In the genomic region with DNA sequence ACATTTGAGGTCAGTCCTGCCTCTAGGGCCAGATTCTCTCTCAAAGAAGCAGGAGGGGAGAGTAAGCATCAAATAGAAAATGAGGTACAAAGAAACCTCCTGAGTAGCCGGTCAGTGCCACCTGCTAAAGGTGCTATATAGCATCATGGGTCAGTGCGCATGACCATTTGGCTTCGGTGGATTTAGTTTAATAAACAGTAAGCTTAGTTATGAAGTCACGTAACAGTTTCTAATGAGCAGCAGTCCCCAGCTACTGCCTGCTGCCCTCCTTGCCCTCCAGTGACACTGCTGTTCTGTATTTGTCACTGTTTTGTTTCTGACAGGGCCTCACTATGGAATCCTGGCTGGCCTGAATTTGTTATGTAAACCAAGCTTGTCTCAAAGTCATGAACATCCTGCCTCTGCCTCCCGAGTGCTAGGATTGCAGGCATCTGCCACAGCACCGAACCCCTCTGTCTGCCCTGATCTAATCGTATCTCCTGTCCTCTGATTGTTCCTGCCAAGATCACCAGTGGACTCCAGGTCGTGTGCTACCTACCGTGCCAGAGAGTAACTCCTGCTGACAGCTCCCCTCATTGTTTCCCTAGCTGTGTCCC, we compare ENCODE assay signal across 12 mouse cellular contexts. TPM values are rescaled to one million over a fixed set of nuclear protein-coding genes. Genes with fewer than 3 reads are reported as not detected.
DNase-seq lines count a peak whose midpoint lies in the region; ATAC-seq and TF ChIP-seq lines count a peak whose summit lies in the region.
"Had no signal": no experiment of that assay in that cellular context is flagged by ENCODE, and none has a peak within 500 bp of the region (broad histone marks: within the 10 kb centered on the region; RNA-seq: fewer than 3 reads in every experiment).

No protein-coding gene starts in this region.

- H3K36me3 ChIP-seq in intestine, postnatal 0 days (ENCODE audit: control insufficient read depth, insufficient read depth) = peaks cover 7% of the 10 kb centered on the region; the same call in 1 of the 2 replicates
- H3K36me3 ChIP-seq in intestine, embryonic 16.5 days (ENCODE audit: control insufficient read depth, insufficient read depth, low read length) = no peaks in the 10 kb centered on the region
- no peaks in the 10 kb centered on the region for H3K36me3 ChIP-seq in kidney, embryonic 16.5 days (ENCODE audit: insufficient read depth, low read length)
- H3K36me3 ChIP-seq: midbrain, embryonic 12.5 days had no signal

- no peaks in the 10 kb centered on the region; the same call in 1 of the 2 replicates for H3K4me1 ChIP-seq in intestine, postnatal 0 days (replicated peaks; ENCODE audit: control insufficient read depth, insufficient read depth, low read length)
- peaks cover 25% of the 10 kb centered on the region for H3K4me1 ChIP-seq in intestine, embryonic 16.5 days (ENCODE audit: control insufficient read depth, insufficient read depth, low read length)
- peaks cover 23% of the 10 kb centered on the region for H3K4me1 ChIP-seq in kidney, embryonic 16.5 days (ENCODE audit: insufficient read depth, low read length)
- H3K4me1 ChIP-seq: midbrain, embryonic 12.5 days had no signal

- H3K4me3 ChIP-seq in intestine, postnatal 0 days (ENCODE audit: low read depth, low read length) = no peak overlapping the region
- no peak overlapping the region for H3K4me3 ChIP-seq in intestine, embryonic 16.5 days (ENCODE audit: low read length)
- no peak overlapping the region for H3K4me3 ChIP-seq in kidney, embryonic 16.5 days (ENCODE audit: low read length)
- H3K4me3 ChIP-seq: midbrain, embryonic 12.5 days; neural tube, embryonic 13.5 days had no signal

- WGBS in intestine, postnatal 0 days = 64% methylated on average over 9 of the region's 9 CpGs
- 64% methylated on average over 9 of the region's 9 CpGs for WGBS in intestine, embryonic 16.5 days
- 69% methylated on average over 9 of the region's 9 CpGs for WGBS in kidney, embryonic 16.5 days

- peak; percentile 68 for DNase-seq in Muller cell, postnatal 12 days (ENCODE audit: inconsistent ontology term)
- peak; percentile 57 for DNase-seq in brain, adult 2 months (ENCODE audit: low read depth, low spot score)
- no peak for DNase-seq in layer of hippocampus, adult 18-20 months (ENCODE audit: low spot score in 2 of 2)

- no peak for TF ChIP-seq CTCF in intestine, postnatal 0 days (IDR thresholded peaks at IDR 0.05; ENCODE audit: low read depth)

- ATAC-seq in intestine, postnatal 0 days = no peak
- ATAC-seq in intestine, embryonic 16.5 days = no peak
- no peak for ATAC-seq in kidney, embryonic 16.5 days (ENCODE audit: low FRiP score, low TSS enrichment)
- no peak for ATAC-seq in erythroblast, adult 5-6 weeks (replicated peaks; ENCODE audit: low FRiP score, poor library complexity, severe bottlenecking)
- ATAC-seq: forebrain, embryonic 16.5 days had no signal

- H3K9ac ChIP-seq in intestine, postnatal 0 days (ENCODE audit: low read depth, low read length) = no peak overlapping the region
- H3K9ac ChIP-seq in intestine, embryonic 16.5 days (ENCODE audit: low read depth, low read length) = no peak overlapping the region
- H3K9ac ChIP-seq in kidney, embryonic 16.5 days (replicated peaks; ENCODE audit: low read length) = no peak overlapping the region
- H3K9ac ChIP-seq: midbrain, embryonic 12.5 days; neural tube, embryonic 13.5 days had no signal

- H3K27me3 ChIP-seq in intestine, postnatal 0 days (replicated peaks; ENCODE audit: control insufficient read depth, insufficient read depth, low read length) = no peaks in the 10 kb centered on the region
- H3K27me3 ChIP-seq in intestine, embryonic 16.5 days (replicated peaks; ENCODE audit: control insufficient read depth, insufficient read depth, low read length) = no peaks in the 10 kb centered on the region
- no peaks in the 10 kb centered on the region for H3K27me3 ChIP-seq in kidney, embryonic 16.5 days (ENCODE audit: insufficient read depth, low read length)
- H3K27me3 ChIP-seq: midbrain, embryonic 12.5 days; neural tube, embryonic 13.5 days had no signal

- H3K4me2 ChIP-seq in intestine, postnatal 0 days (replicated peaks; ENCODE audit: low read depth) = no peak overlapping the region
- H3K4me2 ChIP-seq in intestine, embryonic 16.5 days (ENCODE audit: low read depth, low read length) = no peak overlapping the region
- no peak overlapping the region for H3K4me2 ChIP-seq in kidney, embryonic 16.5 days (replicated peaks; ENCODE audit: low read depth, low read length)
- H3K4me2 ChIP-seq: midbrain, embryonic 12.5 days; neural tube, embryonic 13.5 days had no signal

- H3K9me3 ChIP-seq in intestine, postnatal 0 days (ENCODE audit: control insufficient read depth) = no peaks in the 10 kb centered on the region
- H3K9me3 ChIP-seq in intestine, embryonic 16.5 days (ENCODE audit: control insufficient read depth, low read length) = no peaks in the 10 kb centered on the region
- H3K9me3 ChIP-seq in kidney, embryonic 16.5 days (ENCODE audit: low read length) = no peaks in the 10 kb centered on the region
- H3K9me3 ChIP-seq: midbrain, embryonic 12.5 days; neural tube, embryonic 13.5 days had no signal

- H3K27ac ChIP-seq in intestine, postnatal 0 days (ENCODE audit: low read depth, low read length) = 0 out of 2 replicates have a peak overlapping the region, but pooled peaks have one; percentile 21
- H3K27ac ChIP-seq in intestine, embryonic 16.5 days (ENCODE audit: low read length) = no peak overlapping the region
- peak overlapping the region; percentile 23; the same call in 1 of the 2 replicates for H3K27ac ChIP-seq in kidney, embryonic 16.5 days (ENCODE audit: low read length)
- H3K27ac ChIP-seq: midbrain, embryonic 12.5 days; neural tube, embryonic 13.5 days had no signal

RNA-seq across cellular contexts. Expression of a gene that starts 8.2 kb away (rescaled TPM):
- polyA plus RNA-seq in intestine, postnatal 0 days (2015; fragmentation: Nextera tagmentation; extraction: Ambion mirVana) = 11.9 and 12.1 TPM in 2 replicates
- polyA plus RNA-seq in intestine, embryonic 16.5 days (2015; fragmentation: Nextera tagmentation; extraction: Ambion mirVana) = 11.8 and 13.0 TPM in 2 replicates
- polyA plus RNA-seq in kidney, embryonic 16.5 days (2015; fragmentation: Nextera tagmentation; extraction: Ambion mirVana) = 10.3 and 13.4 TPM in 2 replicates
- 0.63 TPM in 1 of 2 replicates, not detected in the other for total RNA-seq in erythroblast, adult 5-6 weeks (2015; ENCODE audit: low replicate concordance)
- total RNA-seq in erythroblast, adult 5-6 weeks (2017; ENCODE audit: low replicate concordance) = 0.17 TPM in 1 of 2 replicates, not detected in the other
- total RNA-seq in layer of hippocampus, adult 18-20 months (2021) = 100 to 1,000 TPM; 119 to 124 TPM

RNA-seq across cellular contexts. Expression of a gene that starts 39.0 kb away (rescaled TPM):
- 0.16 TPM in 1 of 2 replicates, not detected in the other for polyA plus RNA-seq in intestine, postnatal 0 days (2015; fragmentation: Nextera tagmentation; extraction: Ambion mirVana)
- 0.10 and 0.24 TPM in 2 replicates for polyA plus RNA-seq in intestine, embryonic 16.5 days (2015; fragmentation: Nextera tagmentation; extraction: Ambion mirVana)
- 0.30 and 0.50 TPM in 2 replicates for polyA plus RNA-seq in kidney, embryonic 16.5 days (2015; fragmentation: Nextera tagmentation; extraction: Ambion mirVana)
- total RNA-seq in erythroblast, adult 5-6 weeks (2015; ENCODE audit: low replicate concordance) = not detected in 2 replicates
- not detected in 2 replicates for total RNA-seq in erythroblast, adult 5-6 weeks (2017; ENCODE audit: low replicate concordance)
- under 1 TPM; 0.54 to 0.81 TPM for total RNA-seq in layer of hippocampus, adult 18-20 months (2021)
- total RNA-seq: hematopoietic stem cell, adult 5-6 weeks had no signal
- polyA plus RNA-seq: embryonic facial prominence, embryonic 11.5 days had no signal

RNA-seq across cellular contexts. Expression of a gene that starts 51.8 kb away (rescaled TPM):
- polyA plus RNA-seq in intestine, postnatal 0 days (2015; fragmentation: Nextera tagmentation; extraction: Ambion mirVana) = 4.6 and 4.7 TPM in 2 replicates
- 1.7 and 2.2 TPM in 2 replicates for polyA plus RNA-seq in intestine, embryonic 16.5 days (2015; fragmentation: Nextera tagmentation; extraction: Ambion mirVana)
- polyA plus RNA-seq in kidney, embryonic 16.5 days (2015; fragmentation: Nextera tagmentation; extraction: Ambion mirVana) = 3.0 and 3.5 TPM in 2 replicates
- 1.7 and 2.3 TPM in 2 replicates for total RNA-seq in erythroblast, adult 5-6 weeks (2015; ENCODE audit: low replicate concordance)
- 0.98 and 1.5 TPM in 2 replicates for total RNA-seq in erythroblast, adult 5-6 weeks (2017; ENCODE audit: low replicate concordance)
- 10 to 100 TPM; 83.3 to 89.9 TPM for total RNA-seq in layer of hippocampus, adult 18-20 months (2021)

Comparison
In these comparisons a context has a peak if more than half of its experiments do, and no peak if none do; other contexts are left out.
1. DNase-seq: peak in Muller cell, postnatal 12 days (single experiment) and brain, adult 2 months (single experiment); none in layer of hippocampus, adult 18-20 months (0 of 2).